Mouse (Mus musculus) cerebellum, postnatal 10 days (tissue): Measurements from ENCODE around the gene Ccdc114.
"Not testable (repeated sequence)": the region's sequence is repeated elsewhere in the genome, so short reads cannot be mapped to it uniquely, and the experiment has no call there.

ENCODE experiments used
- DNase-seq, 2 experiments: peaks; one replicate each; pipeline ENCODE4 v3.0.0; 2021; ENCODE audit warnings: mixed read lengths in 2 of 2

The Ccdc114 gene

DNA sequence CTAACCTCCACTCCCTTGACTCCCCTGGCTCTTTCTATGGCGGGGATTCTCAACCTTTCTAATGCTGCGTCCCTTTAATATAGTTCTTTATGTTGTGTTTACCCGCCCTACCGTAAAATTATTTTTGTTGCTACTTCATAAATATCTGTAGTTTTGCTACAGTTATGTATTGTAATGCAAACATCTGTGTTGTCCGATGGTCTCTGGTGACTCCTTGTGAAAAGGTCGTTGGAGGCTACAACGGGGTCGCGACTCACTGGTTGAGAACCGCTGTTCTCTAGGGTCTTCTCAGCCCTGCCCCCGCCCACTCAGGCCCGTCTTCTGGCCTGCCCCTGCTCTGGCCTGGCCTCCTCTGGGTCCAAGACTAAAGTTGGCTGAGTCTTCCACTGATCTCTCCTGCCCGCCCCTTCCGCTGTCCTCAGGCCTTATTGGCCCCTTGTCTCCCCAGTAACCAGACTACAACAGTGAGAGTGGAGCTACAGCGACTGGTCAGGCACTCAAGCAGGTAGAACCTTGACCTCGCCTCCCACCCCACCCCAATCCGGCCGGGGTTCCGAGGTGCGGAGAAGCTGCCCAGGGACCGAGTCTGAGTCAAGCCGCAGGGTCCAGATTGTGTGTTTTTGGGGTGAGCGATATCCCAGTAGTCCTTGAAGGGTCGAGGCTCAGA, at the start of gene Ccdc114:
Ccdc114 (plus strand) TSS at position 311 of the 667 bp plus-strand sequence.
- peak; percentile 67 to 68 for DNase-seq

DNA sequence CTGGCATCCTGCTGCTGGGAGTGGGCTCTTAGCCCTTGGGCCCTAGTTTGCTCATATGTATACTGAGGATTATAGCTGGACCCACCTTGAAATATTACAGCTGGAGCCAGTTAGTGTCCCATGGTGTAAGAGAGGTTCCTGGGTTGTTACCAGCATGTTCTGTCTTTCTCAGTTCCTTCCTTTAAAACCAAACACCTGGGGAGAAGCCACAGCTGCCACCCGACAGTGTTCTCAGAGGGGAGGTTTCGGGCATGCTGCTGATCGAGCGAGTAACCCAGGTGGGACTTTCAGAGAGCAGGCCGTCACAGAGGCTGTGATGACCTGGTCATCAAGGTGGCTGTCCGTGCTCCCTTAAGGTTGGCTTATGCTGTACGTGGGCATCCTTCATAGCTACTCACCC, 47.0 kb upstream of the Ccdc114 start:
- DNase-seq: no peak

DNA sequence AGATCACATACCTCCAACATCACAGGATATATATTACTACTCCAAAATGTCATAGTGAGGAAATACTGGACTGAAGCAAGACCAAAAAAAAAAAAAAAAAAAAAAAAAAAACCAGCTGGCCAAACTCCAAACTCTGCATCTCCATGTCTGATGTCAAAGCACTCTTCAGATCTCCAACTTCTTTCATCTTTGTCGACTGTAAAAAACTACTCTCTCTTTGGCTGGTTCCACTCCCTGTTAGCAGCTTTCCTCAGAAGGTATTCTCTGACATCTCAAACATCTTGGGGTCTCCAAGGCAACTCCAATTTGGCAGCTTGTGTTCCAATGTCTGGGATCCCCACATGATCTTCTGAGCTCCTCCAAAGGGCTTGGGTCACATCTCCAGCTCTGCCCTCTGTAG, 45.6 kb upstream of the Ccdc114 start, which contains the start of gene Grin2d:
Grin2d (minus strand) TSS at position 101 of the 400 bp plus-strand sequence.
- DNase-seq: not testable (repeated sequence)

DNA sequence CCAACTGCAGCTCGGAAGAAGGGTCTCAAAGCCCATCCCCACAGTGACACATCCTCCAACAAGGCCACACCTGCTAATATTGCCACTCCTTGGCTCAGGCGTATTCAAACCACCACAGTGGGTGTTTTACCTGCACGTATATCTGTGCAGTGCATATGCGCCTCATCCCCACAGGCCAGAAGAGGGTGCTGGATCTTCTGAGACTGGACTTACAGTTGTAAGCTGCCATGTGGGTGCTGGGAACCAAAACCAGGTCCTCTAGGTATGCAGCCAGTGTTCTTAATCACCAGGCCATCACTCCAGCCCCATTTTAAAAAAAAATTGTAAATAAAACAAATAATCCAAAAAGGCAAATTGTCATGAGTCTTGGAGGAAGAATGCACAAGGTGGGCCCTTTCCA, 43.3 kb upstream of the Ccdc114 start:
- no peak for DNase-seq

DNA sequence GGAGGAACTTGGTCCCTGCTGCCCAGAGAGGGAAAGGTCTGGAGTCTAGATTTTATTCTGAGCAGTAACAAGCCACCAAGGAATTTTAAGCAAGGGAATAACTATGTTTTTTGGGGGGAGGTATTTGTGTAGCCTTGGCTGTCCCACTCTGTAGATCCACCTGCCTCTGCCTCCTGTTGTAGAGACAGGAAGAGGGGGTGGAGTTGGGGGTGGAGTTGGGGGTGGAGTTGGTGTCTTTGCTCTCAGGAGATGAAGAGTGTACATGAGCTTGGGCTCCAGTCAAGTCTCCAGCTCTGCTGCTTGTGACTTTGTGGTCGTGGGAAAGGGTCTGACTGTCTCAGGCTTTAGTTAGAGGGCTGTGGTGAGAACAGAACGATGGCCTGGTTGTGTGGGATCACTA, 42.9 kb upstream of the Ccdc114 start:
- DNase-seq: no peak

DNA sequence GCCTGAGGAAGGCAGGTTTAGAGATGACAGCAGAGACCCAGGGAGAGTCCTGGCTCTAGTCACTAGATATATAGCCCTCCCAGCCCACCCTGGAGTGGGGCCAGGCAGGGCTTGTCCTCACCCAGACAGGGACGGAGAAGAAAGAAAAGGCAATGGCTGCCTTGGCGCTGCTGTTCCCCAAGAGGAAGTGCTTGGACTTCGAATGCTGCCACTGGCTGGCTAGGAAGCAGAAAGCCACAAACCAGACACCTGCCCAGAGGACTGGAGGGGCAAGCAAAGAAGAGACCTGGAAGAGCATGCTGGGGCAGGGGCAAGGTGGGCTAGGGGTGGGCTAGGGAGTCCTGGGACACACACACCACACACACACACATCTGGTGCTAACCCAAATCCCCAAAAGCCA, 36.6 kb upstream of the Ccdc114 start:
- DNase-seq: peak; percentile 39 to 42

DNA sequence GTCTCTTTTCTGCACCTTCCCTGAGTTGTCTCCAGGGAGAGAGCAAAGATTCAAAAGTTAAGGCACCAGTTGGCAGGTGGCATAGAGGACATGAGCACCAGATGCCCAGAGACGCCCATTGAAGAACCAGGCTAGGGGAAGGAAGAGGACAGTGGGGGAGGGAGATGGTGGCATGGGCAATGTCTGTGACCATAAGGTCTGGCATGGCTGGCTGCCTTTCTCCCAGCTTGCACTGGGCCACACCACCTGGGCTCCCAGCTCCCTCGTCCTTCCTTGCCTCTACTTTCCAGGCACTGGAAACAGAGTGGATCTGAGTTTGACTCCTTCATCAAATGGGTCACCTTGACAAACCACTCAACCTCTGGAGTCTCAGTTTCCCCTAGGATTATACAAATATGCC, 31.2 kb upstream of the Ccdc114 start:
- DNase-seq: peak; percentile 66 to 69

DNA sequence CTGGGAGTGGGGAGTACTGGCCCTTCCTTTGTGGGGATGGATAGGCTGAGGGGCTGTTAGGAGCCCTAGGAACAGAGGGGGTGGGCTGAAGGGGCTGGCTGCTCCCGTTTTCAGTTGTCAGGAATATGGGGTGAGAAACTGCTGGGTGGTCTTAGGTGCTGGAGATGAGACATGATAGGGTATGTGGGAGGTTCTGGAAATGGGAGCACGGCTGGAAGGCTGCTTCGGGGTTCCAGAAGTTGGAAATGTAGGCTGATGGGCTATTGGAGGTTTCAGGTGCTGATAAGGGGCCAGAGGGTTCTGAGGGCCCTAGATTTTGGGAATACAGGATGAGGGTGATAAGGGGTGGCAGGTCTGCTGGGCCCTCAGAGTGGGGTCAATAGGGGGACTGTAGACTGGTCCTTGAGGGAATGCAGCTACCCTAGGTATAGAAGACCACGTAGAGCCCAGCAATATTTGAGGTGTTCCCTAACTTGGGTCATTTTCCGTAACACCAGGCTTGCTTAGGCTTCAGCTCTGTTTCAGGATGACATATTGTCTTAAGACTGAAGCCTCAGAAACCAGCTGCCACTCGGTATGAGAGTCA, 27.8 kb upstream of the Ccdc114 start:
- no peak for DNase-seq

DNA sequence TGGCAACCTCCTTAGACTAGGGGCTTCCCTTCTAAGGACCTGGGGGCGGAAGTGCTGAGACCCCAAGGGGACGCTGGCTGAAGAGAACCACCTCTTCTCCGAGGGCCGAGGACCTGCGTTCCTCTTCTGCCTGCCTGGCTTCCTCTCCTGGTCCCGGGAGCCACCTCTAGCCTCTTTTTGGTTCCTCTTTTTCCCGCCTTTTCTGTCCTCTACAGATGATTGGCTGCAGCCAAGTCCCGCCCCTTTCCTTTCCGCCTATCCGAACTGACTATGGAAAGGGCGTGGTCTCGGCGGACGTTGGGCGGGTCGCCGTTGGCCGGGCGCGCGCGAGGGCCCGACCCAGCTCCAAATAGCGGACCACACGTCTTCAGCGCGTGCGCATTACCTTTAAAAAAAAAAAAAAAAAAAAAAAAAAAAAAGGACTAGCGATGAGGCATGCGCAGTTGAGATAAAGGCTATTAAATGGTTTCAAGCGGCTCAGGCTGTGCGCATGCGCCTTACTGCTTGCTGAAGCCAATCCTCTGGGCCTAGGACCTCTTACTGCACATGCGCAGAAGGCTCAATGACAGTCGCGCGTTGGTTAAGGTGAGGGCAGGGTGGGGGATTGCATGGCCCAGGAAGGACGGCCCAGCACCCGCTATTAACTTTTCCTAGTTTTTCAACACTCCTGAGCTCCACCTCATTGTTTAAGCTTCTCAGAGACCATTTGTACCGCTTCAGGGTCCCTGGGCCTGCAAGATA, 27.2 kb upstream of the Ccdc114 start, which contains the start of the genes Syngr4 and Tmem143:
Syngr4 (minus strand) TSS at position 198 of the 741 bp plus-strand sequence.
Tmem143 (plus strand) TSS at position 425 of the 741 bp plus-strand sequence.
- DNase-seq: peak; percentile 98 to 99

DNA sequence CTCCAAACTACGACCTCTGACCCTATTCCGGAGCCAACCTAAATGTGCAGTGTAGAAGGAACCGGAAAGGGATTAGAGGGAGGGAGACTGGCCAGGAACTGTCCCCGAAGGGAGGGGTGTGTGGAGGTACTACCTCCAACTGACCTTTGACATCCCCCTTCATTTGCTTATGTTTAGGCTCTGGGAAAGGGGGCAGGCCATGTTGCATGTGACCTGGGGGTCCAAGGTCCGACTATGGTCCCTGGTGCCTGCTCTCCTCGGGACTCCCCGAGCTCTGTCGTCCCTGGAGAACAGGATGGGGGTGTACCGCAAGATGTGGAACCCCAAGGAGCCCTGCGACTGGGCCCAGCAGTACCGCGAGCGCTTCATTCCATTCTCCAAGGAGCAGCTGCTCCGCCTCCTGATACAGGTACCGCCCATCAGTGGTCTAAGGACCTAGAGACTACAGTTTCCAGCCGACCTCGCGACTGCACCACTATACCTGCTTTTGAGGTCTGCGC, 26.6 kb upstream of the Ccdc114 start:
- peak; percentile 67 for DNase-seq

DNA sequence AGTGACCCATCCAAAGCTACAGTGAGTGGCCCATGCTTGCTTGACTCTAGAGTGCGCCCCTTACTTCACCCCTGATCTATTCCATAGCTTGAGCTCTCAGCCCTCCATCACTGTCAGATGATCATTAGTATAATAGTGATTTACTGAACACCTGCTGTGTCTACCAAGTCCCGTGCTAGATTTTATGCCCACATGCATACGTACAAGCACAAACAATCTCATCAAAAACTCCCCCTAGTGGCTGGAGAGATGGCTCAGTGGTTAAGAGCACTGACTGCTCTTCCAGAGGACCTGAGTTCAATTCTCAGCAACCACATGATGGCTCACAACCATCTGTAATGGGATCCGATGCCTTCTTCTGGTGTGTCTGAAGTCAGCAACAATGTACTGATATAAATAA, 25.7 kb upstream of the Ccdc114 start:
- DNase-seq: not testable (repeated sequence)

DNA sequence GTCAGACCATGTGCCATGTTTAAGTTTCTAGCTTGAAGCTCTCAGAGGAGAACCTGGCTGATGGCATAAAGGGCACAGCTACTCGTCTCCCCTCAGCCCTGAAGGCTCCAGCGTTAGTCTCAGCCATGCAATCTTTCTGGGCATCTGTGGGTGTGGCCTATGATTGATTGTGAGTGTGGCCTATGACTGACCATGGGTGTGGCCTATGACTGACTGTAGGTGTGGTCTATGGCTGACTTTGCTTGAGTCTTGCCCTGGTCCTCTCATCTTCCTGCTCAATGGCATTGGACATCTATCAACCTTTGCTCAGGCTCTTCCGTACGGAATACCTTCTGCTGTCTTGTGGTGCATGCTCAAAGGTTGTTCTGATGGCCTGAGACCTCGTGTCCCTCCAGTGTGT, 22.3 kb upstream of the Ccdc114 start:
- DNase-seq: peak in 1 of 2 experiments; percentile 46

DNA sequence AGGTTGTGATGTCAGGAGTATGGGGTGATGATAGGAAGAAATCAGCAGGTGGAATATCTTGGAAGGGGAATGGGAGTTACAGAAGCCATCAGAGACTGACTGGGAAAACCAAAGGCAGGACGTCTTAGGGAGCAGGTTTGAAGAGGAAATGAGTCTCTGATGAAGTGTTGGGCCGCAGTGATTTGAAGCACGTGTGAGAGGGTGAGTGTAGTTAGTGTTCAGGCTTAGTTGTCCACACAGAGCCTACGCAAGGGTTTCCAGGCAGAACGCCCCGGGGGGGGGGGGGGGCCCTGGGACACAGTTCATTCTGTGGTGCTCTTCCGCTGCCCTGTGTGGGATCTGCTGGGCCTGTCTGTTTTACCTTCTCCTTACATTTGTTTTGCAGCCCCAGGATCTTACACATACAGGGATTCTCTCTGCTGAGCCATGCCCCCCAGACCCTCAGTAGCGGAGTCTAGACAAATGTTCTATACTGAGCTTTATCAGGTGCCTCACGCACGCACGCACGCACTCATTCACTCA, 21.3 kb upstream of the Ccdc114 start:
- DNase-seq: no peak

DNA sequence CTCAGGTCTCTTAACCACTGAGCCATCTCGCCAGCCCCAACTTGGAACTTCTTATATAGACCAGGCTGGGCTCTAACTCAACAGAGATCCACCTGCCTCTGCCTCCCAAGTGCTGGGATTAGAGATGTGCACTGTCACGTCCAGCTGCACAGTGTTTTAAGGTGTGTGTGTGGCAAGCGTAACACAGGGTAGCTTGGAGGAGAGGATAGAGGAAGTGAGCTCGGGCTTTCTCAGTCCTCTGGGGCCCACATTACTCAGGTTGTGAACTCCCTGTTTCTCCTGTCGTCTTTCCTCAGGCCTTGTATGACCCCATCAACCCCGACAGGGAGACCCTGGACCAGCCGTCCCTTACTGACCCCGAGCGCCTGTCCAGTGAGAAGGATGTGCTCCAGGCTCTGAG, 17.2 kb upstream of the Ccdc114 start:
- no peak for DNase-seq

DNA sequence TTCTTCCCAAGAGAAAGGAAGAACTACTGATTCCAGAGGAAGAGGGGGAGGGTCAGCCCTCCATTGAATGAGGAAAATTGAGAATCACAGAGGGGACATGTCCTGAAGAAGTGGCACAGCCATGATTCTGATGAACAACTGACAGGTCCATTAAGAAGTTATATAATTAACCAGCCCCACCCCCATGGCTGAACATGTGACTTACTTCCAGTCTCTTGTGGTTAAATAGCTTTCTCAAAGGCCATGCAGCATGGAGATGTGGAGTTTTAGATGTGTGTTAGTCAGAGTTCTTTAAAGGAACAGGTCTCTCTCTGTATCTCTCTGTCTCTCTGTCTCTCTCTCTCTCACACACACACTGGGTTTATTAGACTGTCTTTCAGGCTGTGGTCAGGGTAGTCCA, 15.5 kb upstream of the Ccdc114 start:
- no peak for DNase-seq

DNA sequence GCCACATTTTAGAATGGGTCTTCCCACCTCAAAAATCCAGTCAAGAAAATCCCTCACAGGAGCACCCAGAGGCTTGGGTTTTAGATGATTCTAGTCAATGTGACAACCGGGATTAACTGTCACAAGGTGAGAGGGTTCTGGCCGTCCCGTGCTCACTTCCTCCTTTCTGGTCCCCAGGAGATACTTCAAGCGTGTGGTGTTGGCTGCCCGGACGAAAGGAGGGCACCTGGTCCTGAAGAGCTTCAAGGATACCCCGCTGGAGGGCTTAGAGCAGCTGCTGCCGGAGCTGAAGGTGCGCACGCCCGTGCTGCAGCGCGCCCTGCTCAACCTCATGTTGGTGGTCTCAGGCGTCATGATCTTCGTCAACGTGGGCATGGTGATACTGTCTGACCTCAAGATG, 14.7 kb upstream of the Ccdc114 start:
- DNase-seq: no peak

DNA sequence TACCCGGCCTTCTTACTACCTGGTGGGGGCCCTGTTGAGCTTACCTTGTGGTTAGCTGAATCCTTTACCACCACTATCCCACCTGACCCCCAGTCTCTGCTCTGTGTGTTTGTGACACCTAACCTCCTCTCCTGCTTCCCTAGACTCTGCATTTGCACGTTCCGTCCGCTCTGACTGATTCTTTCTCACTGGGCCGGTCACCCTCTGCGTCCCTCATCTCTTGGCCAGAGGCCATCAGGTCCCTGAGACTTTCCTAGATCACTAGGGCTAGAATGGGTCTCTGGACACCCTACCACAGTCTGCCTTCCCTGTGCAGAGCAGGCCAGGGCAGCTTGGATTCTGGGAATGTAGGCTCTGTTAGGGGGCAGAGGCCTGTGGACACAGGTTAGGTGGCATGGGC, 9.8 kb upstream of the Ccdc114 start:
- DNase-seq: no peak

DNA sequence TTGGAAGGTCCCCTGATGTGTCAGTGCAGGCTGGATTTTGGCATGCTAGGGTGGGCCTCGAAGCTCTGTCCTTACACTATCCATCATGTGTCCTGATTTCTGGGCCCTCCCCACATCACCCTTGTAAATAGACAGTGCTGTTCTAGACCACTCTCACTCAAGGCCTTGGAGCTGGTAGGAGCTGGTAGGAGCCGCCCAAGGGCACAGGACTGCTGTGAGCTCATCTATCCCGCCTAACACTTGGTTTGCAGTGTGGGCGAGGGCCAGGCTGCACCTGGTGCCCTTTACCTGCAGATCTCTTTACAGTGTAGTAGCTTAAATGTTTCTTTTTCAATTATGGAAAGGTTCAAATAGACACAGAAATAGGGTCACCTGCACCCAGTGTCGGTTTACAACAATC, 8.9 kb upstream of the Ccdc114 start:
- DNase-seq: no peak

DNA sequence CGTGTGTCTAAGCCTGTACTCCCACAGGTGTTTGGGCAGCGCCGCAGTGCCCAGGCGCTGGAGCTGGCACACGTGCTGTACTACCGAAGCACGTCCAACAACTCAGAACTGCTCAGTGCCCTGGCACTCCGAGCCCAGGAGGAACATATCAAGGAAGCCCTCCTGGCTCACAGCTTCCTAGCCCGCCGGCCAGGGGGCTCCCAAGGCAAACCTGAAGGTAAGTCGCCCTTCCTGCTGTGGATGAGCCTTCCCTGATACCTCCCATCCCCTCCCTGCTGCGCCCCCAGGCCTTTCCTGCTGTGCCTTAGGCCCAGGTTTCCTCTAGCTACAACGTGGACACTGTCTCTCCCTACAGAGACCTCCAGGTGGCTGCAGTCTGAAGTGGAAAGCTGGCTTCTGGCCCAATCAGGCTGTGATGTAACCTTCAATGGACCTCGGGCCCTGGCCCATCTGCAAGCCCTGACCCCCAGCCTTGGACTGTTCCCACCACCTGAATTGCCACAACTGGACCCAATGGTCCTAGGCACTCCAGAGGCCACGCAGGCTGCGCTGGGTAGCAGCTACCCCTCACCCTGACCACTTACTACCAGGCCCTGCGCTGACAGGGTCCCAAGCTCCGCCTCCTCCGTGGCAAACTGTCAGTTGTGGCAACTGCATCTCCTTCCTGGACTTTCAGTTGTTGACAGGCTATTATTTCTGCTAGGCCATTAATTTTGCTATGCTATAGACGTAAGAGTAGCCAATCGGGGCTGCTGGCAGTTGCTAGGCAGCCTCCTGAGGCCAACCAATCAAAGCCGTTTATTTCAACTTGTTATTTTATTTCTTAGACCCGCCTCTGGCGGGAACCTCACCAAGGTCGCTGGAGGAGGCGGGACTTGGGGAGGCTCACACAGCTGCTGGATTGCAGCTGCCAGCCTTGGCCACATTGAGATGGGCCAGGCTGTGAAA, 7.5 kb upstream of the Ccdc114 start:
- peak; percentile 68 to 78 for DNase-seq

DNA sequence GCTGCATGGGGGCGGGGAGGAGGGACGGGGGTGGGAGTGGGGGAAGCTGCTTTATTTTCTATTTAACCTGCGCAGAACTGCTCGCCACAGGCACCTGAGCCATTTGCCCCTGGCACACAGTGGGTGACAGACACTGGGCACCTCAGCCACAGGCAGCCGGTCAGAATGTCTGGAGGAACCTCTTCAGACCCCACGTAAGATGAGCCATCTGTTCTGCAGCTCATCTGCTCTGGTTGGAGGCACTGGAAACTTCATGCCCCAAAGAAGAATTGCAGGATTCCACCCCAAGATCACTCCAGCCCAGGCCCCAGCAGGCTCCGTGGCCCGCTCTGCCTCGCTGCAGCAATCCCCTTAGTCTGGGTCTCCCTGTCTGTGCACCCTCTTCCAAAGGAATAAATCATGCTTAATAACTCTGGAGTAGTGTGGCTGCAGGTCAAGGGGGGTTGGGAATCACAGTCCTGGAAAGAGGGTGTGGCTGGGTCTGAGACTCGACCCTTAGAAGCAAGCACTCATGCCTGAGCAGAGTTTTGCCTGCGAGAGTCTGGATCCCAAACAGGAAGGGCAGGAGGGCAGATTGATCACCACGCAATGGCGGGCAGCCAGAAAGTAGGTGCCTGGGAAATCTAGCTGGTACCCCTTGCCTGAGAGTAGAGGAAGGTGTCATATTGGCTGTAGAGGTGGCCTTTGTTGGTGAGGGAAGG, 6.7 kb upstream of the Ccdc114 start:
- peak in 1 of 2 experiments; percentile 34 for DNase-seq

DNA sequence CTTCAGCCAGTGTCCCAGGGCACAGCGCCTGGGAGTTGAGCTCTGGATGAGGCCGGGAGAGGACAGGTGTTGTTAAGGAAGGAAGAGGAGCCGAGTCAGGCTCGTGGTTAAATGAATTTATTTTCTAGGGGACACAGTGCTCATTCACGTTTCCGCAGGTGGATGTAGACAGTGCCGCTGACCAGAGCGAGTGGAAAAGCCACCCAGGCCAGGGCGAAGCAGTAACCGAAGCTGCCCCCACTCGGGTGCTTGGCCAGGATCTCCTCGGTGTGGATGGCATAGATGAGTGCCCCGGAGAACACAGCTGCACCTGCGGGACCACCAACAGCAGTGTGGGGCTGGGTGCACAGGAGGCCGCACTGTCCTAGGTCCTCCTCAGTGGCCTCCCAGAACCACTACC, 5.9 kb upstream of the Ccdc114 start:
- DNase-seq: no peak
